Mouse (Mus musculus): ENCODE measurements around the gene Krt15. TPM values are rescaled to one million over a fixed set of nuclear protein-coding genes. Genes with fewer than 3 reads are reported as not detected.

Krt15 gene
- polyA plus RNA-seq, 1 experiment from 2014 or later = 6.0 TPM

DNA sequence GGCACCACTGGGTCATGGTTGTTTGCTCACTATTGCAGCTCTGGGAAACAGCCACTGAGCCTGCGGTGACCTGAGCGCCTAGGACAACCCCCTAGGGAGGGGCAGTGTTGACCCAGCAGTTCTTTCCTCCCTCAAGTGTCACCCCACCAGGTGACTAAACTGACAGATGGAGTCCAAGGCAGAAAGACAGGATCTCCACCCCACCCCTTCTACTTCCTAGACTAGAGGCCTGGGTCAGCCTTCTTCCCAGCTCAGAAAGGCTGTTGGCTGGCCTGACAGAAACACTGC, 22.0 kb downstream of the Krt15 start:
- 83% methylated on average over 2 of the region's 2 CpGs for WGBS
- H3K27ac ChIP-seq = no peak overlapping the region
- H3K4me3 ChIP-seq (replicated peaks) = no peak overlapping the region
- H3K36me3 ChIP-seq (replicated peaks) = no peaks in the 10 kb centered on the region
- H3K9ac ChIP-seq = no peak overlapping the region
- no peak for ATAC-seq (ENCODE audit: low FRiP score)
- no peaks in the 10 kb centered on the region for H3K4me1 ChIP-seq
- H3K9me3 ChIP-seq = no peaks in the 10 kb centered on the region
- no peak overlapping the region for H3K4me2 ChIP-seq
- no peaks in the 10 kb centered on the region for H3K27me3 ChIP-seq

DNA sequence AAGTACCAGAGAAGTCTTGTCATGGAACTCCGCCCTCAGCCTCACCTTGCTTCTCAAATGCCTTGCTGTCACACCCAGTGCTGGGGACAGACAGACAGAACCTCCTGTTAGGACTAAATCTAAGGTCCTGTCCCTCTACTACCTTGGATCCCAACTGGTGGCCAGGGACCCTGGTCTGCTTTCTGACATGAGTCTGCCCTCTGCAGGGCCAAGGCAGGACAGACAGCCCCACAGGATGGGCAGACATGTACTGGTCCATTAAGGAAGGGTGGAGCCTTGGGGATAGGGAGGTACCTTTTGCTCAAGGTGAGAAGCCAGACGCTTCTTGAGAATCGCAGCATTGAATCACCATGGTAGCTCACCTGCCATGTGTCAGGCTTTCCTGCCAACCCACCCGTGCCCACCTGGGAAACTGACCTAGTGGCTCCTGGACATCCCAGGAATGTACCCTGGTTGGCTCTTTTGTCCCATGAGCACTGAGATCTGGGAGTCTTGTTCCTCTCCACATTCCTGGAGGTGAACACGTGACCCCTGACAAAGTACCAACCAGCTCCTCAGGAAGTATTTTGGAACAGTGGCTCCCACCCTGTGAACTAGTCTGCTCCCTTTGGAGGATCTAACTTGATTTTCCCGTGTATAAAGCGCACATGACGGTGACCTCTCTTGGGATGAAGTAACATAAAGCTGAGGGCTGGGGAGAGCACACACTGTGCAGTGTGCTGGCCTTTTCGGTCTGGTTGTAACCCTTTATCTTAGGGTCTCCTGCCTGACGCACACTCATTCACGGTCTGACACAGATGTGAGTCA, 22.6 kb downstream of the Krt15 start:
- H3K36me3 ChIP-seq (replicated peaks) = no peaks in the 10 kb centered on the region
- WGBS = 85% methylated on average over 11 of the region's 11 CpGs
- no peak overlapping the region for H3K27ac ChIP-seq
- H3K4me2 ChIP-seq = no peak overlapping the region
- no peak overlapping the region for H3K4me3 ChIP-seq (replicated peaks)
- H3K9ac ChIP-seq = no peak overlapping the region
- H3K9me3 ChIP-seq = no peaks in the 10 kb centered on the region
- no peaks in the 10 kb centered on the region for H3K27me3 ChIP-seq
- no peak for ATAC-seq (ENCODE audit: low FRiP score)
- no peaks in the 10 kb centered on the region for H3K4me1 ChIP-seq

DNA sequence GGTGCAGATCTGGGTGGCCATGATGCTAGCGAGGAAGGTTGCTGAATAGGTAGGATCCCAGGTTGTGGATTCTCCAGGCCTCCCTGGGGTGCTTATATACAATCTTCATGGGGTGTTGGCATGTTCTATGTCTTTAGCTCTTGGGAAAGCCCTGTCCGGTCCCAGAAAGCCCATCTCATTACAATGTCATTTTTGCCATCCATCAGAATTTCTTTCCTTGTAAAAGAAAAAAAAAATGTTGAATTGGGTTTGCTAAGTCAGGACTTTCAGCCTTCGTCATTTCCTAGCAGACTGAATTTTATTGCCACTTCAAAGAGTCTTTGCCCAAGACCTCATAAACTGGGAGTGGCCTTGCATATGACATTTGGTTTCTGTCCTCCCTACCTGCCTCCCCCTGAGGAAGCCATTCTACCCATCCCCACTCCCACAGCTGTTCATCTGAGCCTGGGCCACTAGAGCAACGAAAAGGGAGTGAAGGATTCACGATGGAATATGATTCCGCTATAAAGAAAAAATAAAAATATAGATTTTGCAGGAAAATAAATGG, 30.1 kb downstream of the Krt15 start, which contains the start of gene Krt36:
TSS of gene Krt36 (minus strand) at position 51 of the 547 bp plus-strand sequence.
- WGBS = 93% methylated on average over 6 of the region's 6 CpGs
- H3K4me2 ChIP-seq = no peak within 1 kb of the TSS
- ATAC-seq (ENCODE audit: low FRiP score) = no peak

DNA sequence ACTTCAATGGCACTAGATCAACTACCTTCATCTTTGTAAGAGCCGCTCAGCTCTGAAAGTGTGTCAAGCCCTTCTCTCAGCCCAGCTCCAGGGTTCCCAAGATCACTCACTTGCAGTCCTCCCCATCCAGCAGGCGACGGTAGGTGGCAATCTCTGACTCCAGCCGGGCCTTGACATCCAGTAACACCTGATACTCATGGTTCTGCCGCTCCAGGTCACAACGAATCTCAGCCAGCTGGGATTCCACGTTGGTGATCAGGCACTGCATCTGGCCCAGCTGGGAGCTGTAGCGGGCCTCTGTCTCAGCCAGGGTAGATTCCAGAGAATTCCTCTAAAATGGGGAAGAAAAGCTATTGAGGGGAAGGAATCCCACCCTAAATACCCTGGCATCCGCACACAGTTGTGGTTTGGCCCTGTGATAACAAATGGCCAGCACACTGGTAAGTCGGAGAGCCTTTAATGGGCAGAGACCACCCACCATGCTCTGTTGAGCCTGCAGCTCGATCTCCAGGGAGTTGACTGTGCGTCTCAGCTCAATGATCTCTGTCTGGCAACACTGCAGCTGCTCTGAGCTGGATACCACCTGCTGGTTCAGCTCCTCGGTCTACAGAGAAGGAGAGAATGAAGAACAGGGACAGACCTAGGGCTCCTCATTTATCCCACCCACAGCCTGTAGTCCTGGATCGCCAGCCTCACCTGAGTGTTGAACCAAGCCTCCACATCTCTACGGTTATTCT, 32.9 kb downstream of the Krt15 start:
- Histone ChIP-seq H3K27me3 (no peaks in the 10 kb centered on the region), H3K4me2 (no peak overlapping the region), H3K4me1 (no peaks in the 10 kb centered on the region), H3K4me3 (replicated peaks) (no peak overlapping the region), H3K36me3 (replicated peaks) (no peaks in the 10 kb centered on the region), H3K9me3 (no peaks in the 10 kb centered on the region), H3K27ac (no peak overlapping the region), H3K9ac (no peak overlapping the region)
- ATAC-seq (ENCODE audit: low FRiP score) = no peak
- 67% methylated on average over 15 of the region's 15 CpGs for WGBS

More for the DNA sequence above, 30.1 kb downstream of the Krt15 start, which contains the start of gene Krt36:
- Histone ChIP-seq H3K36me3 (replicated peaks) (no peaks in the 10 kb centered on the region), H3K4me3 (replicated peaks) (no peak within 1 kb of the TSS), H3K9ac (no peak within 1 kb of the TSS), H3K9me3 (no peaks in the 10 kb centered on the region), H3K27ac (no peak within 1 kb of the TSS), H3K27me3 (no peaks in the 10 kb centered on the region), H3K4me1 (no peaks in the 10 kb centered on the region)

DNA sequence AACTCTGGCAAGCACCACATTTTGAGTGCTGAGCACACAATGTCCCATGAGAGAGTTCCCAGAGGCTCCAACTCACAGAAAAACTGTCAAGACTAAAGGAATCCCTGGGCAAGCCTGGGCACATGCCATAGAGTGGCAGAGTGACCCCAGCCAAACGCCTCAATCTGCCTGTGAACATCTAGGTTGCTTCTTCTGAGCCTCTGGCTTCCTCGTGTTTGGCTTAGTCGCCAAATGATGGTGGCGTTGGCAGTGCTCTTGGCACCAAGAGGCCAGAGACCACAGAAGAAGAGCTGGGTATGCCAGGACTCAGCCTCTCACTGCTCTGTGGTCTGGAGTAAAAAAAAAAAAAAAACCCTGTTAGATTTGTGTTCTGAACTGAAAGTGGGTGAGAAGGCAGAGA, 35.3 kb downstream of the Krt15 start:
- no peaks in the 10 kb centered on the region for H3K27me3 ChIP-seq
- H3K4me2 ChIP-seq = no peak overlapping the region
- no peak overlapping the region for H3K9ac ChIP-seq
- no peaks in the 10 kb centered on the region for H3K9me3 ChIP-seq
- no peak overlapping the region for H3K4me3 ChIP-seq (replicated peaks)
- WGBS = 82% methylated on average over 4 of the region's 4 CpGs
- no peaks in the 10 kb centered on the region for H3K36me3 ChIP-seq (replicated peaks)
- no peaks in the 10 kb centered on the region for H3K4me1 ChIP-seq
- ATAC-seq (ENCODE audit: low FRiP score) = no peak
- no peak overlapping the region for H3K27ac ChIP-seq

DNA sequence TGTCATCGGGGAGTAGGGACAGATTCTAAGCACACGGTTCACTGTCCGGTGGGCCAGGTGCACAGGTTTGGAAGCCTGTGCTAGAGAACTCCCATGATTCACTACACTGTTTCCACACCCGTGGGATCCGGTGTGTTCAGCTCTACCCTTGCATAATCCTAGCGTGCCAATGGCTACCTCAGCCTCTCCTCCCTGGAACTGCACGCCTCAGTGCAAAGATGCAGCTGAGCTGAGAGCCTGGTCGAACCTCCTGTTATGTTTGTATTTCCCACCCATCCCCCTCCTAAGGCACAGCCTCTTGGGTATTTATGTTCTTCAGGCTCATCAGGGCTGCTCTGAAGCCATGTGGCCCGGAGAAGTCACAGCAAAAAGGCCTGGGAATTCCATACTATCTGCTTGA, 37.9 kb downstream of the Krt15 start:
- 84% methylated on average over 9 of the region's 9 CpGs for WGBS
- no peaks in the 10 kb centered on the region for H3K9me3 ChIP-seq
- H3K9ac ChIP-seq = no peak overlapping the region
- H3K36me3 ChIP-seq (replicated peaks) = no peaks in the 10 kb centered on the region
- no peak overlapping the region for H3K4me2 ChIP-seq
- H3K4me1 ChIP-seq = no peaks in the 10 kb centered on the region
- ATAC-seq (ENCODE audit: low FRiP score) = no peak
- no peak overlapping the region for H3K4me3 ChIP-seq (replicated peaks)
- H3K27ac ChIP-seq = no peak overlapping the region
- no peaks in the 10 kb centered on the region for H3K27me3 ChIP-seq

DNA sequence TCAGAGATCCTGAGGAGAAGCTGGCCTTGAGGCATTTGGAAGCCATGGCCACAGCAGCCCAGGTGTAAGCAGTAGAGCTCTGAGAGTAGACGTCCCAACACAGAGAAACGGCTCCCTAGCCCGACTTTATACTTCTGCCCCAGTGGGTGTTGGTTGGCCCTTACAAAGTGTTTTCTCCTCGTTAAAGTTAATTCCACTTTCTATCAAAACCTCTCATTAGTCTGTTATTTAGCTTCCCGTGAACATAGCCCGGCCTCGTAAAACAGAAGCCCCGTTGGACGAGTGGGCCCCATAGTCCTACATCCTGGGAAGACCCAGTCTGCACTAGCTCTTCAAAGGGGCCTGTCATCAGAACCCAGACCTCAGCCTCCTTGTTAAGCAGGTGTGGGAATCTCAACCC, 39.6 kb downstream of the Krt15 start, which contains the start of gene Krt35:
TSS of gene Krt35 (minus strand) at position 101 of the 400 bp plus-strand sequence.
- H3K9ac ChIP-seq = no peak within 1 kb of the TSS
- H3K4me3 ChIP-seq (replicated peaks) = no peak within 1 kb of the TSS
- ATAC-seq (ENCODE audit: low FRiP score) = no peak
- H3K36me3 ChIP-seq (replicated peaks) = no peaks in the 10 kb centered on the region
- no peaks in the 10 kb centered on the region for H3K27me3 ChIP-seq
- no peaks in the 10 kb centered on the region for H3K9me3 ChIP-seq
- H3K27ac ChIP-seq = no peak within 1 kb of the TSS
- no peaks in the 10 kb centered on the region for H3K4me1 ChIP-seq
- no peak within 1 kb of the TSS for H3K4me2 ChIP-seq
- 54% methylated on average over 9 of the region's 9 CpGs for WGBS

DNA sequence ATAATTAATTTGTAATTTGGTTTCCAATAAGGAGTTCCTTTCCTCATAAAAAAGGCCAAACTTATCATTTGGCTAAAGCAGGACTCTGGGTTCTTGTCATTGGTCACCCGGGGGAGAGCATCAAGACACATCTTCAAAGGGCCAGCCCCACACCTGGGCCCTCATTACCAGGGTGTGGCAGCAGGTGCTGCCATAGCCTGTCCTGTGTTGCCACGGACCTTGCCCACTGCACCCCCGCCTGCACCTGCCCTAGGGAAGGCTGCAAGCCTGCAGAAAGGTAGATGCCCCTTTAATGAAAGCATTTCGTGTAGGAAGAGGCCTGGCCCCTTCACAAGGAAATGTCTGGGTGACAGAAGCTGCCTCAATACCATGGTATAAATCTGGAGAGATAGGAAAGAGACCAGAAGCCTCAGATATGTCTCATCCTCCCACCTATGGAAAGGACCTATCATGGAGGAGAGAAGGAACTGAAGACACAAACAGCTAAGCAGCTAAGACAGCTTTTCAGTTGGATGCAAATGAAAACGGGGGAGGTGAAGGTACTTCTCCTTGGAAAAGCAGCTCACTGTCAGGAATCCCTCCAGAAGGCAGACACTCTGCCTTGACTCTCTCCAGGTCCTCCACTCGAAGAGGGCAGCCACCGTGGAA, 47.2 kb downstream of the Krt15 start:
- no peaks in the 10 kb centered on the region for H3K4me1 ChIP-seq
- no peak overlapping the region for H3K27ac ChIP-seq
- ATAC-seq (ENCODE audit: low FRiP score) = no peak
- no peak overlapping the region for H3K4me3 ChIP-seq (replicated peaks)
- H3K9ac ChIP-seq = no peak overlapping the region
- no peak overlapping the region for H3K4me2 ChIP-seq
- no peaks in the 10 kb centered on the region for H3K36me3 ChIP-seq (replicated peaks)
- no peaks in the 10 kb centered on the region for H3K27me3 ChIP-seq
- no peaks in the 10 kb centered on the region for H3K9me3 ChIP-seq
- 69% methylated on average over 7 of the region's 7 CpGs for WGBS

DNA sequence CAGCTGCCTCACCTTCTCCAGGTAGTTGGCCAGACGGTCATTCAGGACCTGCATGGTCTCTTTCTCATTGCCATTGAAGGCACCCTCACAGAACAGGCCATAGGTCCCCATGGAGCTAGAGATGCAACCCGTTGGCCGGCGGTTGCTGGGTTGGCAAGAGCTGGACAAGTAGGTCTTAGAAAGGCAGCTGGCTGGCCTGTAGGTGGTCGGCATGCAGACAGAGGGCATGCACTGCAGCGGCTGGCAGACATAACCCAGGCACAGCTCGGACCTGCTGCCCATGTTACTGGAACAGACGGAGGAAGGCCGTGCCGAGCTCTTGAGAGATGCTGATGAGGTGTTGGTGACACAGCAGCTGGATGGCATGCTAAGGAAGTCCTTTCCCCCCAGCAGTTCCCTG, 47.9 kb downstream of the Krt15 start, which contains the start of gene Krt32:
TSS of gene Krt32 (minus strand) at position 366 of the 400 bp plus-strand sequence.
- Histone ChIP-seq H3K4me3 (replicated peaks) (no peak within 1 kb of the TSS), H3K36me3 (replicated peaks) (no peaks in the 10 kb centered on the region), H3K9me3 (no peaks in the 10 kb centered on the region), H3K9ac (no peak within 1 kb of the TSS), H3K4me2 (no peak within 1 kb of the TSS), H3K4me1 (no peaks in the 10 kb centered on the region), H3K27ac (no peak within 1 kb of the TSS), H3K27me3 (no peaks in the 10 kb centered on the region)
- ATAC-seq (ENCODE audit: low FRiP score) = no peak
- WGBS = 93% methylated on average over 10 of the region's 10 CpGs

Other genes with a start within 250 kb of the Krt15 start
- gene Krtap31-1, start 228.0 kb downstream of the Krt15 start, polyA plus RNA-seq (2016; fragmentation: Nextera tagmentation; extraction: Ambion mirVana) = not detected in 2 replicates
- gene Gm11565, start 221.2 kb downstream of the Krt15 start, polyA plus RNA-seq (2016; fragmentation: Nextera tagmentation; extraction: Ambion mirVana) = not detected in 2 replicates
- gene Krtap31-2, start 199.6 kb downstream of the Krt15 start, polyA plus RNA-seq (2016; fragmentation: Nextera tagmentation; extraction: Ambion mirVana) = not detected in 2 replicates
- not detected in 2 replicates for gene Krtap9-5, start 187.5 kb downstream of the Krt15 start, polyA plus RNA-seq (2016; fragmentation: Nextera tagmentation; extraction: Ambion mirVana)
- not detected in 2 replicates for gene Krtap29-1, start 156.9 kb downstream of the Krt15 start, polyA plus RNA-seq (2016; fragmentation: Nextera tagmentation; extraction: Ambion mirVana)
- not detected in 2 replicates for gene Krtap16-1, start 149.3 kb downstream of the Krt15 start, polyA plus RNA-seq (2016; fragmentation: Nextera tagmentation; extraction: Ambion mirVana)
- gene Krtap17-1, start 141.9 kb downstream of the Krt15 start, polyA plus RNA-seq (2016; fragmentation: Nextera tagmentation; extraction: Ambion mirVana) = not detected in 2 replicates
- not detected in 2 replicates for gene Krt33a, start 119.7 kb downstream of the Krt15 start, polyA plus RNA-seq (2016; fragmentation: Nextera tagmentation; extraction: Ambion mirVana)
- gene Krt33b, start 106.1 kb downstream of the Krt15 start, polyA plus RNA-seq (2016; fragmentation: Nextera tagmentation; extraction: Ambion mirVana) = not detected in 2 replicates
- gene Krt34, start 94.4 kb downstream of the Krt15 start, polyA plus RNA-seq (2016; fragmentation: Nextera tagmentation; extraction: Ambion mirVana) = not detected in 2 replicates
- gene Krt31, start 85.4 kb downstream of the Krt15 start, polyA plus RNA-seq (2016; fragmentation: Nextera tagmentation; extraction: Ambion mirVana) = not detected in 2 replicates
- gene Krt32, start 47.7 kb downstream of the Krt15 start, polyA plus RNA-seq (2016; fragmentation: Nextera tagmentation; extraction: Ambion mirVana) = not detected in 2 replicates
- gene Krt35, start 39.7 kb downstream of the Krt15 start, polyA plus RNA-seq (2016; fragmentation: Nextera tagmentation; extraction: Ambion mirVana) = not detected in 2 replicates
- gene Krt36, start 30.3 kb downstream of the Krt15 start, polyA plus RNA-seq (2016; fragmentation: Nextera tagmentation; extraction: Ambion mirVana) = not detected in 2 replicates
- not detected in 2 replicates for gene Krt13, start 14.4 kb downstream of the Krt15 start, polyA plus RNA-seq (2016; fragmentation: Nextera tagmentation; extraction: Ambion mirVana)
- 2.0 and 2.7 TPM in 2 replicates for gene Krt19, start 12.7 kb upstream of the Krt15 start, polyA plus RNA-seq (2016; fragmentation: Nextera tagmentation; extraction: Ambion mirVana)
- not detected in 2 replicates for gene Krt9, start 57.3 kb upstream of the Krt15 start, polyA plus RNA-seq (2016; fragmentation: Nextera tagmentation; extraction: Ambion mirVana)
- gene Krt14, start 71.6 kb upstream of the Krt15 start, polyA plus RNA-seq (2016; fragmentation: Nextera tagmentation; extraction: Ambion mirVana) = 5.1 and 7.0 TPM in 2 replicates
- not detected in 2 replicates for gene Krt16, start 113.0 kb upstream of the Krt15 start, polyA plus RNA-seq (2016; fragmentation: Nextera tagmentation; extraction: Ambion mirVana)
- 0.51 and 0.91 TPM in 2 replicates for gene Krt17, start 125.1 kb upstream of the Krt15 start, polyA plus RNA-seq (2016; fragmentation: Nextera tagmentation; extraction: Ambion mirVana)
- not detected in 2 replicates for gene Krt42, start 133.9 kb upstream of the Krt15 start, polyA plus RNA-seq (2016; fragmentation: Nextera tagmentation; extraction: Ambion mirVana)
- 1,544 and 1,585 TPM in 2 replicates for gene Eif1, start 184.0 kb upstream of the Krt15 start, polyA plus RNA-seq (2016; fragmentation: Nextera tagmentation; extraction: Ambion mirVana)
- 1.1 TPM in 1 of 2 replicates, not detected in the other for gene Gast, start 198.5 kb upstream of the Krt15 start, polyA plus RNA-seq (2016; fragmentation: Nextera tagmentation; extraction: Ambion mirVana)
- 96.3 and 116 TPM in 2 replicates for gene Hap1, start 220.2 kb upstream of the Krt15 start, polyA plus RNA-seq (2016; fragmentation: Nextera tagmentation; extraction: Ambion mirVana)